ENCODE assay signal across 19 mouse cellular contexts in genomic region chr11:70114562-70114961, GRCm38 (mm10). TPM values are rescaled to one million over a fixed set of nuclear protein-coding genes. Genes with fewer than 3 reads are reported as not detected.
A peak's percentile ranks its signal among the peaks of the same experiment; 100 is the strongest.
DNase-seq lines count a peak whose midpoint lies in the region; ATAC-seq and TF ChIP-seq lines count a peak whose summit lies in the region.
"Had no signal": no experiment of that assay in that cellular context is flagged by ENCODE, and none has a peak within 500 bp of the region (broad histone marks: within the 10 kb centered on the region; RNA-seq: fewer than 3 reads in every experiment).

No protein-coding gene starts in this region.

- no peak overlapping the region for H3K9ac ChIP-seq in heart, postnatal 0 days (replicated peaks; ENCODE audit: low read depth, low read length)
- H3K9ac ChIP-seq in liver, embryonic 11.5 days (ENCODE audit: low read depth, low read length): no peak overlapping the region
- H3K9ac ChIP-seq: embryonic facial prominence, embryonic 13.5 days; liver, embryonic 13.5 days; midbrain, embryonic 15.5 days; neural tube, embryonic 12.5 days had no signal

- WGBS in heart, postnatal 0 days: 37% methylated on average over 4 of the region's 4 CpGs
- WGBS in heart, embryonic 10.5 days: 52% methylated on average over 4 of the region's 4 CpGs
- 35% methylated on average over 4 of the region's 4 CpGs for WGBS in liver, embryonic 11.5 days

- ATAC-seq in heart, postnatal 0 days (ENCODE audit: insufficient read depth, low read depth): no peak
- peak; percentile 34; the same call in 1 of the 2 replicates for ATAC-seq in megakaryocyte-erythroid progenitor cell, adult 5-6 weeks (replicated peaks; ENCODE audit: low FRiP score, low TSS enrichment, poor library complexity, severe bottlenecking)
- ATAC-seq in liver, embryonic 11.5 days (replicated peaks; ENCODE audit: low FRiP score): no peak
- ATAC-seq: activated CD4-positive, CD25-positive, alpha-beta regulatory T cell, adult 4 months; midbrain, embryonic 15.5 days had no signal

- no peaks in the 10 kb centered on the region for H3K27me3 ChIP-seq in heart, postnatal 0 days (ENCODE audit: control insufficient read depth, insufficient read depth, low read length)
- no peaks in the 10 kb centered on the region for H3K27me3 ChIP-seq in heart, embryonic 10.5 days (ENCODE audit: insufficient read depth, poor library complexity, severe bottlenecking)
- H3K27me3 ChIP-seq in liver, embryonic 11.5 days (replicated peaks; ENCODE audit: control insufficient read depth, insufficient read depth, low read length): no peaks in the 10 kb centered on the region
- H3K27me3 ChIP-seq: embryonic facial prominence, embryonic 13.5 days; liver, embryonic 13.5 days; midbrain, embryonic 15.5 days; neural tube, embryonic 12.5 days had no signal

- TF ChIP-seq CTCF in heart, postnatal 0 days (IDR thresholded peaks at IDR 0.05; ENCODE audit: low read depth): no peak

- H3K27ac ChIP-seq in heart, postnatal 0 days (ENCODE audit: low read depth): no peak overlapping the region
- H3K27ac ChIP-seq in heart, embryonic 10.5 days: no peak overlapping the region
- H3K27ac ChIP-seq in liver, embryonic 11.5 days (ENCODE audit: low read depth, low read length): no peak overlapping the region
- H3K27ac ChIP-seq: embryonic facial prominence, embryonic 13.5 days; limb, embryonic 10.5 days; liver, embryonic 13.5 days; midbrain, embryonic 15.5 days; neural tube, embryonic 12.5 days had no signal

- H3K36me3 ChIP-seq in heart, postnatal 0 days (replicated peaks; ENCODE audit: control insufficient read depth, insufficient read depth, low read length): no peaks in the 10 kb centered on the region
- no peaks in the 10 kb centered on the region for H3K36me3 ChIP-seq in heart, embryonic 10.5 days
- no peaks in the 10 kb centered on the region for H3K36me3 ChIP-seq in liver, embryonic 11.5 days (ENCODE audit: control insufficient read depth, insufficient read depth, low read length)
- H3K36me3 ChIP-seq: embryonic facial prominence, embryonic 13.5 days; limb, embryonic 10.5 days; liver, embryonic 13.5 days; midbrain, embryonic 15.5 days; neural tube, embryonic 12.5 days had no signal

- peak; percentile 6 for DNase-seq in heart, postnatal 0 days (ENCODE audit: low spot score)
- DNase-seq in heart, embryonic 10.5 days (ENCODE audit: low spot score): no peak
- DNase-seq in 416B (ENCODE audit: low read depth): peak; percentile 36
- DNase-seq in brain, adult 2 months (ENCODE audit: low read depth, low spot score): peak; percentile 27
- no peak for DNase-seq in left cerebral cortex, adult 9 months (ENCODE audit: low spot score in 2 of 2)
- no peak for DNase-seq in liver, embryonic 11.5 days (ENCODE audit: low spot score)
- DNase-seq: cerebellum, adult 11 months; kidney, adult 8-10 months; liver, embryonic 13.5 days; lung, postnatal 4 days; right cerebral cortex, postnatal 25 days had no signal

- no peaks in the 10 kb centered on the region for H3K4me1 ChIP-seq in heart, postnatal 0 days (ENCODE audit: control insufficient read depth, insufficient read depth)
- no peaks in the 10 kb centered on the region for H3K4me1 ChIP-seq in heart, embryonic 10.5 days
- no peaks in the 10 kb centered on the region for H3K4me1 ChIP-seq in liver, embryonic 11.5 days (replicated peaks; ENCODE audit: control insufficient read depth, insufficient read depth, low read length)
- H3K4me1 ChIP-seq: embryonic facial prominence, embryonic 13.5 days; liver, embryonic 13.5 days; midbrain, embryonic 15.5 days; neural tube, embryonic 12.5 days had no signal

- no peaks in the 10 kb centered on the region for H3K9me3 ChIP-seq in heart, postnatal 0 days (replicated peaks; ENCODE audit: control insufficient read depth, low read length)
- H3K9me3 ChIP-seq in heart, embryonic 10.5 days: no peaks in the 10 kb centered on the region
- 0 out of 2 replicates have a peak, but pooled peaks cover 4% of the 10 kb centered on the region for H3K9me3 ChIP-seq in liver, embryonic 11.5 days (ENCODE audit: control insufficient read depth, low read length)
- H3K9me3 ChIP-seq: embryonic facial prominence, embryonic 13.5 days; limb, embryonic 10.5 days; liver, embryonic 13.5 days had no signal

- no peak for TF ChIP-seq EP300 in heart, postnatal 0 days (IDR thresholded peaks at IDR 0.05; ENCODE audit: low read depth)

- H3K4me2 ChIP-seq in heart, postnatal 0 days (ENCODE audit: low read depth, low read length): no peak overlapping the region
- H3K4me2 ChIP-seq in liver, embryonic 11.5 days: no peak overlapping the region
- H3K4me2 ChIP-seq: embryonic facial prominence, embryonic 13.5 days; liver, embryonic 13.5 days; midbrain, embryonic 15.5 days; neural tube, embryonic 12.5 days had no signal

- H3K4me3 ChIP-seq in heart, postnatal 0 days (ENCODE audit: low read depth, low read length): no peak overlapping the region
- H3K4me3 ChIP-seq in heart, embryonic 10.5 days: no peak overlapping the region
- H3K4me3 ChIP-seq in liver, embryonic 11.5 days (ENCODE audit: low read depth, low read length): no peak overlapping the region
- H3K4me3 ChIP-seq: embryonic facial prominence, embryonic 13.5 days; limb, embryonic 10.5 days; liver, embryonic 13.5 days; midbrain, embryonic 15.5 days; neural tube, embryonic 12.5 days had no signal

RNA-seq across cellular contexts. Expression of gene Mgl2, which starts 15.6 kb away (rescaled TPM):
- total RNA-seq in heart, postnatal 0 days (2014; rRNA removed; ENCODE audit: low replicate concordance): not detected in 2 replicates
- not detected in 2 replicates for polyA plus RNA-seq in heart, postnatal 0 days (2015; fragmentation: Nextera tagmentation; extraction: Ambion mirVana)
- polyA plus RNA-seq in heart, embryonic 10.5 days (2016; fragmentation: Nextera tagmentation; extraction: Ambion mirVana): 0.28 and 0.59 TPM in 2 replicates
- total RNA-seq in megakaryocyte-erythroid progenitor cell, adult 5-6 weeks (2014; fragmentation: Nextera tagmentation): not detected in 2 replicates
- total RNA-seq in megakaryocyte-erythroid progenitor cell, adult 5-6 weeks (2017): not detected in 2 replicates
- polyA plus RNA-seq in liver, embryonic 11.5 days (2014; fragmentation: Nextera tagmentation; extraction: Ambion mirVana): 0.63 and 1.5 TPM in 2 replicates
- polyA plus RNA-seq: forebrain, embryonic 11.5 days had no signal

RNA-seq across cellular contexts. Expression of gene Asgr2, which starts 22.1 kb away (rescaled TPM):
- total RNA-seq in heart, postnatal 0 days (2014; rRNA removed; ENCODE audit: low replicate concordance): not detected in 2 replicates
- not detected in 2 replicates for polyA plus RNA-seq in heart, postnatal 0 days (2015; fragmentation: Nextera tagmentation; extraction: Ambion mirVana)
- 0.17 and 1.1 TPM in 2 replicates for polyA plus RNA-seq in heart, embryonic 10.5 days (2016; fragmentation: Nextera tagmentation; extraction: Ambion mirVana)
- not detected in 2 replicates for total RNA-seq in megakaryocyte-erythroid progenitor cell, adult 5-6 weeks (2014; fragmentation: Nextera tagmentation)
- not detected in 2 replicates for total RNA-seq in megakaryocyte-erythroid progenitor cell, adult 5-6 weeks (2017)
- 4.3 and 5.8 TPM in 2 replicates for polyA plus RNA-seq in liver, embryonic 11.5 days (2014; fragmentation: Nextera tagmentation; extraction: Ambion mirVana)
- polyA plus RNA-seq: activated CD4-positive, CD25-positive, alpha-beta regulatory T cell, adult 4 months; embryonic facial prominence, embryonic 13.5 days; forebrain, embryonic 11.5 days; limb, embryonic 10.5 days; midbrain, embryonic 15.5 days had no signal

RNA-seq across cellular contexts. Expression of gene Clec10a, which starts 41.4 kb away (rescaled TPM):
- not detected in 2 replicates for total RNA-seq in heart, postnatal 0 days (2014; rRNA removed; ENCODE audit: low replicate concordance)
- polyA plus RNA-seq in heart, postnatal 0 days (2015; fragmentation: Nextera tagmentation; extraction: Ambion mirVana): 0.45 and 0.47 TPM in 2 replicates
- 0.31 TPM in 1 of 2 replicates, not detected in the other for polyA plus RNA-seq in heart, embryonic 10.5 days (2016; fragmentation: Nextera tagmentation; extraction: Ambion mirVana)
- total RNA-seq in megakaryocyte-erythroid progenitor cell, adult 5-6 weeks (2014; fragmentation: Nextera tagmentation): not detected in 2 replicates
- 0.75 TPM in 1 of 2 replicates, not detected in the other for total RNA-seq in megakaryocyte-erythroid progenitor cell, adult 5-6 weeks (2017)
- 0.41 and 0.53 TPM in 2 replicates for polyA plus RNA-seq in liver, embryonic 11.5 days (2014; fragmentation: Nextera tagmentation; extraction: Ambion mirVana)
- total RNA-seq: CH12.LX had no signal
- polyA plus RNA-seq: activated CD4-positive, CD25-positive, alpha-beta regulatory T cell, adult 4 months; limb, embryonic 10.5 days had no signal

Comparison
In these comparisons a context has a peak if more than half of its experiments do, and no peak if none do; other contexts are left out.
1. DNase-seq: peak in heart, postnatal 0 days (single experiment), 416B (single experiment) and brain, adult 2 months (single experiment); none in heart, embryonic 10.5 days (single experiment), left cerebral cortex, adult 9 months (0 of 2) and liver, embryonic 11.5 days (single experiment).